Mouse (Mus musculus) liver, embryonic 15.5 days (tissue): ENCODE measurements at regions not wholly inside any gene's neighbourhood (a gene's known extent, or its start where the extent isn't known, plus 50 kb on each side); places are given as distances from the start of the nearest gene placed in this dataset.

ENCODE experiments used
- ATAC-seq: fragments of 200-750 bp; cut with Nextera tagmentation; 2 replicates; pipeline ENCODE4 v1.8.0; 2017; ENCODE audit warnings: moderate number of reproducible peaks, mild to moderate bottlenecking, moderate library complexity; ENCODE audit not compliant: insufficient read depth
- H3K27ac ChIP-seq: fragments of 300-500 bp; sonication (generic); replicated peaks from 2 replicates; pipeline ENCODE4 v1.5.1; 2015; ENCODE audit warnings: mild to moderate bottlenecking, inconsistent platforms
- H3K27me3 ChIP-seq: fragments of 300-500 bp; sonication (generic); 2 replicates; pipeline ENCODE4 v1.6.1; 2015; ENCODE audit warnings: mild to moderate bottlenecking, inconsistent platforms
- H3K36me3 ChIP-seq: fragments of 300-500 bp; sonication (generic); replicated peaks from 2 replicates; pipeline ENCODE4 v1.6.1; 2015; ENCODE audit warnings: moderate library complexity, mild to moderate bottlenecking, inconsistent platforms
- H3K4me1 ChIP-seq: fragments of 300-500 bp; sonication (generic); replicated peaks from 2 replicates; pipeline ENCODE4 v1.6.1; 2015; ENCODE audit warnings: inconsistent platforms
- H3K4me2 ChIP-seq: fragments of 300-500 bp; sonication (generic); 2 replicates; pipeline ENCODE4 v1.6.1; 2015; ENCODE audit warnings: moderate library complexity, mild to moderate bottlenecking, inconsistent platforms
- H3K4me3 ChIP-seq: fragments of 300-500 bp; sonication (generic); replicated peaks from 2 replicates; pipeline ENCODE4 v1.5.1; 2015; ENCODE audit warnings: mild to moderate bottlenecking, inconsistent platforms
- H3K9ac ChIP-seq: fragments of 300-500 bp; sonication (generic); 2 replicates; pipeline ENCODE4 v1.6.1; 2015; ENCODE audit warnings: moderate library complexity, mild to moderate bottlenecking, inconsistent platforms
- H3K9me3 ChIP-seq: fragments of 300-500 bp; sonication (generic); replicated peaks from 2 replicates; pipeline ENCODE4 v1.6.1; 2016; ENCODE audit warnings: inconsistent platforms
- WGBS: fragments of 180-500 bp; shearing (Covaris S2); methylation state at CpG from one replicate; pipeline ENCODE4 v1.1.7; 2015; ENCODE audit warnings: mixed read lengths; ENCODE audit not compliant: insufficient replicate concordance; 5-methylcytosine and 5-hydroxymethylcytosine counted together

- Histone ChIP-seq H3K36me3 (no peaks in the 10 kb centered on the region), H3K9ac (no peak overlapping the region), H3K4me2 (no peak overlapping the region), H3K27ac (no peak overlapping the region), H3K4me1 (no peaks in the 10 kb centered on the region), H3K4me3 (no peak overlapping the region), H3K9me3 (no peaks in the 10 kb centered on the region), H3K27me3 (no peaks in the 10 kb centered on the region)
- WGBS: 67% methylated on average over 5 of the region's 5 CpGs
- no peak for ATAC-seq
Observed at GRCm38 (mm10) chr17:74920056-74920455, 85.3 kb upstream of the Ltbp1 start.

GRCm38 (mm10) chr17:74921413-74921812 is 84.0 kb upstream of the Ltbp1 start:
- no peak for ATAC-seq
- Histone ChIP-seq H3K27ac (no peak overlapping the region), H3K4me2 (no peak overlapping the region)

DNA sequence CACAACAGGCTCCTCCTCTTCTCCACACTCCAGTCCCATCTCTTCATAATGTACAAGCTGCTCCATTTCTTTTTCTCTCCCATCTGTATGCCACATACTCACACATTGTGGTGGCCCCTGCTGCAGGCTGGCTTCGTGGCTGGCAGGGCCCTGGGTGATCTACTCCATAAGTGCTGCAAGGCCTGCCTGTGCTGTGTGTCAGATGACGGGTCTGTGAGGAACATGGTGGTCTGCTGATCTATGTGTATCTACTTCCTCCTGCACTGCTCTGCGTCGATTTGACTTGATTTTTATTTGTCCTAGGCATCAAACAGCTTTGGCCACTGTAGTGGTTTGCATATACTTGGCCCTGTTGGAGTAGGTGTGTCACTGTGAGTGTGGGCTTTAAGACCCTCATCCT is 83.4 kb upstream of the Ltbp1 start:
- no peak for ATAC-seq
- Histone ChIP-seq H3K4me2 (no peak overlapping the region), H3K36me3 (no peaks in the 10 kb centered on the region), H3K9ac (no peak overlapping the region), H3K9me3 (no peaks in the 10 kb centered on the region), H3K4me3 (no peak overlapping the region), H3K27ac (no peak overlapping the region), H3K27me3 (no peaks in the 10 kb centered on the region), H3K4me1 (no peaks in the 10 kb centered on the region)
- 36% methylated on average over 4 of the region's 4 CpGs for whole genome bisulfite sequencing

More at GRCm38 (mm10) chr17:74921413-74921812, 84.0 kb upstream of the Ltbp1 start:
- Histone ChIP-seq H3K9ac (no peak overlapping the region), H3K27me3 (no peaks in the 10 kb centered on the region), H3K4me3 (no peak overlapping the region), H3K9me3 (no peaks in the 10 kb centered on the region), H3K36me3 (no peaks in the 10 kb centered on the region), H3K4me1 (no peaks in the 10 kb centered on the region)
- 65% methylated on average over 6 of the region's 6 CpGs for WGBS

- H3K9me3 ChIP-seq: no peaks in the 10 kb centered on the region
- WGBS: 51% methylated on average over 3 of the region's 3 CpGs
- no peak overlapping the region for H3K9ac ChIP-seq
- no peak overlapping the region for H3K4me2 ChIP-seq
- H3K4me1 ChIP-seq: no peaks in the 10 kb centered on the region
- H3K27me3 ChIP-seq: no peaks in the 10 kb centered on the region
- no peaks in the 10 kb centered on the region for H3K36me3 ChIP-seq
- H3K4me3 ChIP-seq: no peak overlapping the region
- no peak overlapping the region for H3K27ac ChIP-seq
- no peak for ATAC-seq
Observed at GRCm38 (mm10) chr17:74922591-74922990, 82.8 kb upstream of the Ltbp1 start.

- Histone ChIP-seq H3K27me3 (no peaks in the 10 kb centered on the region), H3K4me1 (no peaks in the 10 kb centered on the region), H3K27ac (no peak overlapping the region), H3K9me3 (no peaks in the 10 kb centered on the region), H3K4me3 (no peak overlapping the region), H3K4me2 (no peak overlapping the region), H3K36me3 (no peaks in the 10 kb centered on the region), H3K9ac (no peak overlapping the region)
- ATAC-seq: no peak
- WGBS: 57% methylated on average over 9 of the region's 9 CpGs
Observed at GRCm38 (mm10) chr17:74923101-74923500, 82.3 kb upstream of the Ltbp1 start.

DNA sequence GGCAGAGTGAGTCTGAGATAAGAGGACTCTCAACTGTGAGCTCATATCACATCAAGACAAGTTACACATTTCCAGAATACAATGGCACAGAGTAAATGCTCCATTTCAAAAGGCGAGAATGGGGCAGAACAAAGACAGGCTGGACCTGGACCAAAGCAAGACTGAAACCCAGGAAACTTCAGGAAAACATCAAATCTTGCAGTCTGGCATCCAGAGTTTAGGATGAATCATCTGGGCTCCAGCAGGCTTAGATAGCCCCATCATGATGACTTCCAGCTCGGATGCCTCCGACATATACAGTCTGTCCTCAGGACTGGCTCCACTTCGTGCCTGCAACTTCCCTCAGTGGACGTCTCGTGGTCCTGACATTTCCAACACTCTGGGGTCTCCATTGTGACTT is 80.2 kb upstream of the Ltbp1 start:
- 67% methylated on average over 6 of the region's 6 CpGs for WGBS
- H3K9ac ChIP-seq: no peak overlapping the region

GRCm38 (mm10) chr17:74927981-74928380 is 77.4 kb upstream of the Ltbp1 start:
- no peaks in the 10 kb centered on the region for H3K27me3 ChIP-seq
- no peak overlapping the region for H3K4me2 ChIP-seq
- no peak overlapping the region for H3K4me3 ChIP-seq
- H3K9me3 ChIP-seq: no peaks in the 10 kb centered on the region
- no peaks in the 10 kb centered on the region for H3K4me1 ChIP-seq
- H3K9ac ChIP-seq: no peak overlapping the region
- H3K27ac ChIP-seq: no peak overlapping the region
- WGBS: 47% methylated on average over 5 of the region's 5 CpGs
- H3K36me3 ChIP-seq: no peaks in the 10 kb centered on the region
- ATAC-seq: no peak

More for the DNA sequence above, 80.2 kb upstream of the Ltbp1 start:
- Histone ChIP-seq H3K4me3 (no peak overlapping the region), H3K4me2 (no peak overlapping the region), H3K27ac (no peak overlapping the region), H3K4me1 (no peaks in the 10 kb centered on the region), H3K9me3 (no peaks in the 10 kb centered on the region), H3K27me3 (no peaks in the 10 kb centered on the region), H3K36me3 (no peaks in the 10 kb centered on the region)
- no peak for ATAC-seq

- Histone ChIP-seq H3K9ac (no peak overlapping the region), H3K9me3 (no peaks in the 10 kb centered on the region), H3K4me1 (no peaks in the 10 kb centered on the region), H3K4me3 (no peak overlapping the region), H3K27me3 (no peaks in the 10 kb centered on the region), H3K36me3 (no peaks in the 10 kb centered on the region), H3K27ac (no peak overlapping the region), H3K4me2 (no peak overlapping the region)
- no peak for ATAC-seq
- 50% methylated on average over 4 of the region's 4 CpGs for WGBS
Observed at GRCm38 (mm10) chr17:74931540-74931939, 73.8 kb upstream of the Ltbp1 start.

DNA sequence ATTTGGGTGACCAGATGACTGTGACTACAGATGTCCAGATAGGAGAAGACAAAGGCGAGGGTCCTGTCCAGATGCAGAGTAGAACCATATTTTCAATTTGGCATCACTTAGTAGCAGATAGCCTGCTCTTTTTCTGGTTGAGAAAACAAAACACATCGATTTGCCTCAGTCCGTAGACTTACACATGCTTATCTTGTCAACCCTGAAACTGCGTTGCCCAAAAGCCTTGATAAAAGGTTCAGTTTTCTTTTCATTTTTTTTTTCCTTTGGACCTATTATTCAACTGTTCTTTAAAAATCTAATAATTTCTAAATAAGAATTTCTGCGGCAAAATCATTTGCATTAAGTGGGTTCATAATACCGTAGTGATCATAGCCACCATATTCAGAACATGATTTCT is 64.0 kb upstream of the Ltbp1 start:
- H3K36me3 ChIP-seq: no peaks in the 10 kb centered on the region
- WGBS: 41% methylated on average over 6 of the region's 6 CpGs
- H3K4me3 ChIP-seq: no peak overlapping the region
- no peaks in the 10 kb centered on the region for H3K9me3 ChIP-seq
- no peak for ATAC-seq
- H3K4me1 ChIP-seq: no peaks in the 10 kb centered on the region
- H3K27ac ChIP-seq: no peak overlapping the region
- no peak overlapping the region for H3K4me2 ChIP-seq
- H3K9ac ChIP-seq: no peak overlapping the region
- H3K27me3 ChIP-seq: no peaks in the 10 kb centered on the region

DNA sequence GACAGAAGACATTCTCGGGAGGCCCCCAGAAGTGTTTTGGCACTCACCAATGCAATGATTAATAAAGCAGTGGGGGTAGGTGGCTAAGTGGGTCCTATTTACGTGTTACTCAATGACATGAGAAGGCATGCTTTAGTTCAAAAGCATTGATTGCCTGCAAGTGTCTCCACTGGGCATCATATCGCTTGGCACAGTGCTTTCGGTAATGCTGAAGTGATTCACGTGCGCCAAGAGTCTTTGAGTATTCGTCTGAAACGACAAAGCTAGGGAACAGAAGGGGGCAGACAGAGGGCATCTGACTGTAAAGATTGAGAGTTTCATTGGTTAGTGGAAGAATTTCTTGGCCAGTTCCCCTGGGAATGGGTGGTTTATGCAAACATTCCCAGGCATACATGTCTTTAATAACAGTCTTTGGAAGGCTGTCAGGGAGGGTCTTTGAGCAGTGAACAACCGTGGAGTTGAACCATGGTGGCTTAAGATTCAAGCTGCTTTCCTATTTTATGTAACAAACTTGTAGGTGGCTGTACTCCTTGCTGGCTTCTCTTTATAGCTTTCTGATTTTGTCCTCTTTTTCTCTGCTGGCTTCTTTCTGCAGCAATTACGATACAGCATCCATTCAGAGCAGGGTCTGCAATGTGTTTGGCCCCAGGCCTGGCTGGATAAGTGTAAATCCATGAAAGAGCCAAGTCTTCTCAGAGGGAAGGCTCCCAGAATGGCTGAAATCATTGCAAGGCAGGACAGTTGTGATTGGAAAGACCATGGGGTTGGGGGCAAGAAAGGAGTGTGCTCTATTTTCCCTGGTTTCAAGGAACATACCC is 62.2 kb upstream of the Ltbp1 start:
- Histone ChIP-seq H3K36me3 (no peaks in the 10 kb centered on the region), H3K4me2 (no peak overlapping the region), H3K27me3 (no peaks in the 10 kb centered on the region), H3K4me3 (no peak overlapping the region), H3K27ac (no peak overlapping the region), H3K4me1 (no peaks in the 10 kb centered on the region), H3K9ac (no peak overlapping the region), H3K9me3 (no peaks in the 10 kb centered on the region)
- WGBS: 76% methylated on average over 10 of the region's 10 CpGs
- ATAC-seq: no peak

DNA sequence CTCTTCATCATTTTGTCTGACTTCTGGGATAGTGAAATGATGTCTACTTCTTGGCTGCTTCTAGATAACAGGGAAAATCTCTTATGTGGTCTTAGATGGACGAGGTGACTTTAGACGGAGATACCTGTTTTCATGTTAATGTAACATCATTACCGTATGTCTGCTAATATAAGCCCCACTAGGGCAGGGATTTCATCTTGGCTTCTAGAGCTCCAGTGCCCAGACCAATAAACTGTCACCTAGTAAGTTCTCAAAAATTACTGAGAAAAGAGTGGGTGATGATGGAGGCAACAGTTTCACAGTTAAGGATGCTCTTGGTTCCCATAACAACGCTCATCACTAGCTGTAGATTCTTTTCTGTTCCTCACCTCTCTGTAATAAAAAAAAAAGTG is 61.6 kb upstream of the Ltbp1 start:
- Histone ChIP-seq H3K27me3 (no peaks in the 10 kb centered on the region), H3K9me3 (no peaks in the 10 kb centered on the region), H3K4me1 (no peaks in the 10 kb centered on the region), H3K36me3 (no peaks in the 10 kb centered on the region), H3K9ac (no peak overlapping the region), H3K27ac (no peak overlapping the region), H3K4me2 (no peak overlapping the region), H3K4me3 (no peak overlapping the region)
- ATAC-seq: no peak
- WGBS: 36% methylated on average over 4 of the region's 4 CpGs

GRCm38 (mm10) chr17:74945149-74945548 is 60.2 kb upstream of the Ltbp1 start:
- no peak overlapping the region for H3K27ac ChIP-seq
- H3K9ac ChIP-seq: no peak overlapping the region
- no peak for ATAC-seq
- no peaks in the 10 kb centered on the region for H3K4me1 ChIP-seq
- H3K9me3 ChIP-seq: no peaks in the 10 kb centered on the region
- H3K4me3 ChIP-seq: no peak overlapping the region
- no peaks in the 10 kb centered on the region for H3K36me3 ChIP-seq
- WGBS: 65% methylated on average over 6 of the region's 6 CpGs
- H3K4me2 ChIP-seq: no peak overlapping the region
- no peaks in the 10 kb centered on the region for H3K27me3 ChIP-seq
